Mouse (Mus musculus) heart, adult 11 months (tissue): ENCODE measurements at regions not wholly inside any gene's neighbourhood (a gene's known extent, or its start where the extent isn't known, plus 50 kb on each side); places are given as distances from the start of the nearest gene placed in this dataset.

Experiments used
- DNase-seq: peaks from one replicate; pipeline ENCODE4 v3.0.0; 2022

DNA sequence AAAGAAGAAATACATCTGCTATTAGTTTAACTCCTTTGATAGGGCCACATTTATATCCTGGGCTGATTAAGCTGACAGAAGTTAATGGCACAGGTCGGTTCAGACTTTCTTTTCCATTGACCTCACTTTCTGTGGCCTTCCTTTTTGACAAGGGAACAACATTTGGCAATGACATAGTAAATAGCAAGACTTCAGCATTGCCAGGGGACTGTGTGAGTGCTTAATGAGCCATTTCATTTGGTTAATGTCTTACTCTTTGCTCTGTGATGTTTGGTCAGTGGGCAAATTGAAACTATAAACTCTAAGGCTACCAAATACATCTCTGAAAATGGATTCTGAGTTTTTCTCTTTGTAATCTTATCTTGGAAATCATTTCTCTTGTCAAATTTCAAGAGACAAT is 1405.9 kb downstream of the Nxph1 start:
- DNase-seq: no peak

DNA sequence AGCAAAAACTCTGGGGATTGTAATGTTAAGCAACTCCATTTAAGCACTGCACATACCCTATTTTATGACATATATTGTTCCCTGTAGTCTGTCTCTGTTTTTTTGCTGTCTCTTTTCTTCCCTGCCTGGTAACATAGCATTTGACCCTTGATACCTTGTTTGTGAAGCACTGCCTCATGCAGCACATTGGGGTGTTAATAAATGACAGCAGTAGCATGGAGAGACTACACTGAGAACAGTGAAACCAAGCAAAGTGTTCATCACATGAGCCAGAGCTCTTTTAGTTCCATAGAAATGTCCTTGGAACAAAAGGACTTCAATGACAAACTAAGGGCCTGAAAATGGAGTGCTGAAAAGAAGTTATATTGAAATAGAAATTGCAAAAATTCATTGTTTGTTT is 1416.9 kb downstream of the Nxph1 start:
- DNase-seq: no peak

DNA sequence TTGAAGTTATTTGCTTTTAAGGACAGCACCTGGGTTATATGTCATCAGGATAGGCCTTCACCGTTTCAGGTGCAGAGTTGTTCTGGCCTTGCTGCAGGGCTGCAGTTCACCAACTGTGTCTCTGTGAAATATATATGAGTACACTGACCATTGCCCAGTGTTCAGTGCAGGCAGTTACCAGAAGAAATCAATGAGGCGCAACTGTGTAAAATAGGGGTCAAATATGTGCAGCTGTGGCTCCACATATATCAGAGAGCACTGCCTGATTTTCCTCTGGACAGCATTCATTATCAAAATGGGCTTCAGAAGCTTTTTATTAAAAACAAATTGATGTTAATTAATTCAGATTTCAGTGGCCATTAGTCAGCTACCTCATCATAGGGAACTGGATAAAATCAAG is 1426.2 kb downstream of the Nxph1 start:
- DNase-seq: no peak

GRCm38 (mm10) chr6:10424636-10425035 is 1476.4 kb downstream of the Nxph1 start:
- DNase-seq: no peak

- no peak for DNase-seq
Observed at GRCm38 (mm10) chr6:10425506-10425905, 1477.3 kb downstream of the Nxph1 start.

GRCm38 (mm10) chr6:10443206-10443605 is 1464.1 kb downstream of the Ndufa4 start:
- no peak for DNase-seq

DNA sequence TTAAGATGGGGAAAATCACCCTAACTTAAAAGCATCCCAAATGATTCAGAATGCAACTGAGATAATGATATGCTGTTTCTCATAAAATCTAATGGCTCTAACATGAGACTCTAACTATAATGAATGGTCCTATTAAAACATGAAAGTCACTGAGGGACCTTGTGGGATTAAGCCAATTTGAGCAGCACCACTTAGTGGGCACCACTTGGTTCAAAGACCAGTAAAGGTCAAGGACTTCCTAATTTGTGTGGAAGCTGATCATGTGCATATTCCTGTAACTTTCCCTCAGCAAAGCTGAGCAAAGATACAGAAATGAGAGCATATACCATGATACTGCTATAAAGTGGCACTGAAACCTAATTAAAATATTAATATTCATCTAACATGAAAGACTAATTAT is 1451.3 kb downstream of the Ndufa4 start:
- DNase-seq: peak; percentile 17

- DNase-seq: no peak
Observed at GRCm38 (mm10) chr6:10468967-10469366, 1438.3 kb downstream of the Ndufa4 start.
